Mouse (Mus musculus) liver, adult 2 months (tissue): ENCODE data around the gene Agmat.

Source experiments
- CTCF ChIP-seq: fragments of 200-500 bp; IDR thresholded peaks from 2 replicates; pipeline ENCODE4 v1.5.1; 2011; ENCODE audit warnings: low read depth, low read length, control low read depth
- POLR2A ChIP-seq: fragments of 200-500 bp; IDR thresholded peaks from 2 replicates; pipeline ENCODE4 v1.6.1; 2011; ENCODE audit warnings: low read length, control low read depth; ENCODE audit not compliant: insufficient read depth; ENCODE audit errors: extremely low read depth

DNA sequence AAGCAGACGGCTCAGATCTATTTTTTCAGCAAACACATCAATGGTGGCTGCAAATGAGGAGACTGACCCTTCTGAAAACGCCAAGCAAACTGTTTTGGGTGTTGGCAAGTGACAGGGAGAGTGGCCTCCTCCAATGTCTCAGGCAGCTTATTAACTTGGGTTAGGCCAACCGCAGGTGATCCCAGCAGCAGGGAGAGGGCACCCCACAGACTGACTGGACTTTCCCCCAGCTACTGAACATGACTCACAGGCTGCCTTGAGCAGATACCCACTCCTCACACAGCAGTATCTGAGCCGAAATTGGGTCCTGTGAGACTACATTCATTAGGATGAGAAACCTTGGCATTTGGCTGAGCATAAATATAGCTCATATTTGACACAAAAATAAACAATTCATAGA lies 14.5 kb downstream of the Agmat start:
- TF ChIP-seq CTCF (no peak), POLR2A (no peak)
